Mouse (Mus musculus) forebrain, embryonic 15.5 days (tissue): ENCODE data around the gene Abhd12b. TPM values are rescaled to one million over a fixed set of nuclear protein-coding genes. Genes with fewer than 3 reads are reported as not detected.

Experiments
- ATAC-seq: fragments of 200-750 bp; cut with Nextera tagmentation; replicated peaks from 2 replicates; pipeline ENCODE4 v1.8.0; 2017; ENCODE audit warnings: mild to moderate bottlenecking, moderate TSS enrichment, moderate library complexity
- H3K27ac ChIP-seq: fragments of 300-500 bp; sonication (generic); replicated peaks from 2 replicates; pipeline ENCODE4 v1.5.1; 2015; ENCODE audit warnings: mild to moderate bottlenecking, inconsistent platforms
- H3K27me3 ChIP-seq: fragments of 300-500 bp; sonication (generic); 2 replicates; pipeline ENCODE4 v1.6.1; 2015; ENCODE audit warnings: inconsistent platforms
- H3K36me3 ChIP-seq: fragments of 300-500 bp; sonication (generic); 2 replicates; pipeline ENCODE4 v1.6.1; 2015; ENCODE audit warnings: mild to moderate bottlenecking, inconsistent platforms
- H3K4me1 ChIP-seq: fragments of 300-500 bp; sonication (generic); 2 replicates; pipeline ENCODE4 v1.6.1; 2015; ENCODE audit warnings: inconsistent platforms
- H3K4me2 ChIP-seq: fragments of 300-500 bp; sonication (generic); replicated peaks from 2 replicates; pipeline ENCODE4 v1.6.1; 2015; ENCODE audit warnings: mild to moderate bottlenecking, inconsistent platforms
- H3K4me3 ChIP-seq: fragments of 300-500 bp; sonication (generic); 2 replicates; pipeline ENCODE4 v1.5.1; 2015; ENCODE audit warnings: mild to moderate bottlenecking, inconsistent platforms
- H3K9ac ChIP-seq: fragments of 300-500 bp; sonication (generic); replicated peaks from 2 replicates; pipeline ENCODE4 v1.6.1; 2015; ENCODE audit warnings: mild to moderate bottlenecking, inconsistent platforms
- H3K9me3 ChIP-seq: fragments of 300-500 bp; sonication (generic); 2 replicates; pipeline ENCODE4 v1.6.1; 2016; ENCODE audit warnings: inconsistent platforms
- WGBS: fragments of 180-500 bp; shearing (Covaris S2); methylation state at CpG from one replicate; pipeline ENCODE4 v1.1.7; 2015; ENCODE audit warnings: mixed read lengths; 5-methylcytosine and 5-hydroxymethylcytosine counted together
- polyA plus RNA-seq: library from polyadenylated mRNA; unstranded; fragments of >200 nt; fragmentation: Nextera tagmentation; extraction: Ambion mirVana; gene quantifications from 2 replicates; pipeline ENCODE4 v1.2.1, GENCODE M21; 2015

Gene Abhd12b
- polyA plus RNA-seq, 1 experiment from 2014 or later, result not detected

GRCm38 (mm10) chr12:70117146-70117545 lies 36.8 kb upstream of the Abhd12b start:
- no peak overlapping the region for H3K4me2 ChIP-seq
- 85% methylated on average over 10 of the region's 10 CpGs for WGBS
- no peak for ATAC-seq
- H3K27me3 ChIP-seq, result no peaks in the 10 kb centered on the region
- no peak overlapping the region for H3K27ac ChIP-seq
- H3K9me3 ChIP-seq, result no peaks in the 10 kb centered on the region
- H3K36me3 ChIP-seq, result no peaks in the 10 kb centered on the region
- peaks cover 3% of the 10 kb centered on the region; the same call in 1 of the 2 replicates for H3K4me1 ChIP-seq
- no peak overlapping the region for H3K4me3 ChIP-seq
- no peak overlapping the region for H3K9ac ChIP-seq

- Histone ChIP-seq H3K4me3 (no peak overlapping the region), H3K27me3 (no peaks in the 10 kb centered on the region), H3K36me3 (no peaks in the 10 kb centered on the region), H3K9me3 (no peaks in the 10 kb centered on the region), H3K27ac (peak overlapping the region; percentile 65), H3K9ac (no peak overlapping the region), H3K4me2 (no peak overlapping the region), H3K4me1 (no peaks in the 10 kb centered on the region)
- WGBS, result 68% methylated on average over 10 of the region's 10 CpGs
- ATAC-seq, result peak; percentile 89
These were observed 35.1 kb upstream of the Abhd12b start for GRCm38 (mm10) chr12:70118721-70119345.

- peak; percentile 44; the same call in 1 of the 2 replicates for ATAC-seq
- Histone ChIP-seq H3K4me1 (no peaks in the 10 kb centered on the region), H3K4me2 (no peak overlapping the region), H3K27ac (peak overlapping the region; percentile 48), H3K9me3 (no peaks in the 10 kb centered on the region), H3K9ac (no peak overlapping the region), H3K4me3 (no peak overlapping the region), H3K27me3 (no peaks in the 10 kb centered on the region), H3K36me3 (no peaks in the 10 kb centered on the region)
- 57% methylated on average over 2 of the region's 2 CpGs for WGBS
These were observed 34.4 kb upstream of the Abhd12b start for GRCm38 (mm10) chr12:70119552-70119951.

- no peaks in the 10 kb centered on the region for H3K27me3 ChIP-seq
- H3K9me3 ChIP-seq, result no peaks in the 10 kb centered on the region
- H3K36me3 ChIP-seq, result no peaks in the 10 kb centered on the region
- H3K4me3 ChIP-seq, result no peak overlapping the region
- no peak overlapping the region for H3K4me2 ChIP-seq
- peaks cover 6% of the 10 kb centered on the region for H3K4me1 ChIP-seq
- whole genome bisulfite sequencing, result 91% methylated on average over 4 of the region's 4 CpGs
- H3K27ac ChIP-seq, result no peak overlapping the region
- ATAC-seq, result no peak
- no peak overlapping the region for H3K9ac ChIP-seq
These were observed 27.3 kb upstream of the Abhd12b start for GRCm38 (mm10) chr12:70126626-70127025.

DNA sequence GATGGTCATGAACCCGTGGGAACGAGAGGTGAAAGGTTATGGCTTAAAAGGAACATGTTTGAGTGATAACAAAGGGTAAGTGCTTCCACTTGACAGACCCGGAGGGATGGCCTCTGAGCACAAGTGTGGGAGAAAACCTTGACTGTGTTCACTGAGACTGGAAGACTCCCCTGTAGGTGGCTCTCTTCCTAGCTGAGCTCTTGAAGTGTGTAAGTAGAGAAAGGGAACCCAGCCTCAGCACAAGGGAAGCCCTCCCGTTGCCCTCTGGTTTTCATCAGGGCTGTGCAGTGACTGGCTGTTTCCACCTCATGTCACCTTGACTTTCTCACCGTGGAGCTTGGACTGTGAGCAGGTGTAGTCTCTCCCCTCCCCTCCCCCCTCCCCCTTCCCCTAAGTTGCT lies 24.8 kb upstream of the Abhd12b start:
- Histone ChIP-seq H3K36me3 (no peaks in the 10 kb centered on the region), H3K27ac (no peak overlapping the region), H3K9ac (no peak overlapping the region), H3K9me3 (no peaks in the 10 kb centered on the region), H3K4me1 (peaks cover 6% of the 10 kb centered on the region), H3K4me2 (no peak overlapping the region), H3K4me3 (no peak overlapping the region), H3K27me3 (no peaks in the 10 kb centered on the region)
- ATAC-seq, result no peak
- 56% methylated on average over 5 of the region's 5 CpGs for WGBS

GRCm38 (mm10) chr12:70131042-70131675 lies 22.8 kb upstream of the Abhd12b start:
- H3K4me2 ChIP-seq, result peak overlapping the region; percentile 41
- H3K27me3 ChIP-seq, result no peaks in the 10 kb centered on the region
- no peaks in the 10 kb centered on the region for H3K9me3 ChIP-seq
- ATAC-seq, result peak; percentile 58; the same call in 1 of the 2 replicates
- peaks cover 6% of the 10 kb centered on the region for H3K4me1 ChIP-seq
- peak overlapping the region; percentile 22; the same call in 1 of the 2 replicates for H3K9ac ChIP-seq
- 34% methylated on average over 20 of the region's 20 CpGs for WGBS
- peak overlapping the region; percentile 23 for H3K4me3 ChIP-seq
- no peaks in the 10 kb centered on the region for H3K36me3 ChIP-seq
- peak overlapping the region; percentile 86 for H3K27ac ChIP-seq

GRCm38 (mm10) chr12:70134627-70135235 lies 19.2 kb upstream of the Abhd12b start:
- Histone ChIP-seq H3K9me3 (no peaks in the 10 kb centered on the region), H3K27ac (no peak overlapping the region), H3K4me2 (no peak overlapping the region), H3K4me3 (no peak overlapping the region), H3K4me1 (peaks cover 8% of the 10 kb centered on the region), H3K36me3 (no peaks in the 10 kb centered on the region), H3K27me3 (no peaks in the 10 kb centered on the region), H3K9ac (no peak overlapping the region)
- ATAC-seq, result no peak
- WGBS, result 93% methylated on average over 20 of the region's 20 CpGs

DNA sequence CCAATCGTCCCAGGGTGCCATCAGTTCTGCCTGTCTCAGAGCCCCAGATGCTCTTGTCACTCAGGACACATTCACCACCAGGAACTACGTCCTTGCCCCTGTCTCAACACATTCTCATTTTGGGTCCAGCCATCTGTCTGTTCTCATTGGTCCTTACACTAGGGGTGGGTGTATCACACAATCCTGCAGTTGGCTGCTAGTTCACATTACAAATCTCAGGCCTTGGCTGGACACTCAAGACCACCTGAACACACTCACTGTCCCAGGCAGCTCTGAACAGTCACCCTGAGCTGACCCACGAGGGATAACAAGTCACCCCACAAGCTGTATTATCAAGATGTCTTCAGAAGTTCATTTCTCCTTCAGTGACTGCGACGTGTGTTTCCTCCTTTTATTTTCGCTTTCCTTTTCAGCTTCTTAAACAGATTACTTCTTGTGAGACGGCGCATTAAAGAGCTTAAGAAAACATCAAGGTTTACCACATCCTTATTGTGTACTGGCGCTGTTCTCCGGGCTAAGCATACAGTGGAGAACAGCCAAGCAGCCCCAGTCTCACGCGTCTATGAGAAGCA lies 17.7 kb upstream of the Abhd12b start:
- H3K36me3 ChIP-seq, result no peaks in the 10 kb centered on the region
- ATAC-seq, result no peak
- H3K4me1 ChIP-seq, result peaks cover 5% of the 10 kb centered on the region
- 55% methylated on average over 12 of the region's 12 CpGs for WGBS
- H3K4me2 ChIP-seq, result no peak overlapping the region
- no peaks in the 10 kb centered on the region for H3K9me3 ChIP-seq
- no peak overlapping the region for H3K4me3 ChIP-seq
- H3K27me3 ChIP-seq, result no peaks in the 10 kb centered on the region
- H3K27ac ChIP-seq, result no peak overlapping the region
- H3K9ac ChIP-seq, result no peak overlapping the region

DNA sequence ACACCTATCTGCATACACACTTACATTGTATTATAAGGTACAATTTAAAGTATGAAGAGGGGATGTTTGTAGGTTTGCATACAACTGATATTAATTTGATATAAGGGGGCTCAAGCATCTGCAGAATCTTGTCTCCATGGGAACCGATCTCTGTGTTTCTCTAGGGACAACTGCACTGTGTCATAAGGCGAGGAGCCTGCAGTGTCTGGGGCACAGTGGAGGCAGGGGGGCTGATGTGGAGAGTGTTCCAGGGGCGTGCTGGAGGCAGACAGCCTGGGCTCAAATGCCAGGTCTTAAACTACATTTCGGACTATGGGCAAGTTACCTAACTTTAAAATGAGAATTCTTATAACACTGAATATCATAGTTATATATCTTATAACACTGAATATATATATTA lies 16.8 kb upstream of the Abhd12b start:
- Histone ChIP-seq H3K9me3 (no peaks in the 10 kb centered on the region), H3K9ac (no peak overlapping the region), H3K27ac (no peak overlapping the region), H3K4me1 (peaks cover 3% of the 10 kb centered on the region; the same call in 1 of the 2 replicates), H3K27me3 (no peaks in the 10 kb centered on the region), H3K36me3 (no peaks in the 10 kb centered on the region), H3K4me2 (no peak overlapping the region), H3K4me3 (no peak overlapping the region)
- 72% methylated on average over 4 of the region's 4 CpGs for WGBS
- 0 out of 2 replicates have a peak, but pooled peaks have one; percentile 63 for ATAC-seq

GRCm38 (mm10) chr12:70137626-70138025 lies 16.3 kb upstream of the Abhd12b start:
- H3K4me2 ChIP-seq, result no peak overlapping the region
- WGBS, result 88% methylated on average over 9 of the region's 9 CpGs
- H3K27me3 ChIP-seq, result no peaks in the 10 kb centered on the region
- no peak overlapping the region for H3K4me3 ChIP-seq
- peaks cover 3% of the 10 kb centered on the region; the same call in 1 of the 2 replicates for H3K4me1 ChIP-seq
- no peaks in the 10 kb centered on the region for H3K36me3 ChIP-seq
- ATAC-seq, result no peak
- no peaks in the 10 kb centered on the region for H3K9me3 ChIP-seq
- H3K9ac ChIP-seq, result no peak overlapping the region
- H3K27ac ChIP-seq, result no peak overlapping the region

GRCm38 (mm10) chr12:70139871-70140270 lies 14.1 kb upstream of the Abhd12b start:
- 72% methylated on average over 4 of the region's 4 CpGs for WGBS
- no peak for ATAC-seq

DNA sequence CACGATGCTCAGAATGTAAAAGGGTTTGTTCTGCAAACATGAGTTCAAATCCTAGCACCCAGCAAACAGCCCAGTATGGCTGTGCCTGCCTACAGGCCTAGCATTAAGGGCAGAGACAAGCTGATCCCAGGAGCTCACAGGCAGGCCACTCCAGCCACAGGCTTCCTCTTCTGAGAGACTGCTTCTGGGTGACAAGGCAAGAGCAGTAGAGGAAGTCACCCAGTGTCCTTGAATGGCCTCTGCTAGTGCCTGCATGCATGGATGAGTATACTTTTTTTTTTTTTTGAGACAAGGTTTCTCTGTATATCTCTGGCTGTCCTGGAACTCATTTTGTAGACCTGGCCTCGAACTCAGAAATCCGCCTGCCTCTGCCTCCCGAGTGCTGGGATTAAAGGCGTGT lies 13.4 kb upstream of the Abhd12b start:
- Histone ChIP-seq H3K36me3 (no peaks in the 10 kb centered on the region), H3K27ac (no peak overlapping the region), H3K9me3 (no peaks in the 10 kb centered on the region), H3K9ac (no peak overlapping the region), H3K4me2 (no peak overlapping the region), H3K4me3 (no peak overlapping the region), H3K27me3 (no peaks in the 10 kb centered on the region), H3K4me1 (peaks cover 7% of the 10 kb centered on the region; the same call in 1 of the 2 replicates)
- WGBS, result 97% methylated on average over 5 of the region's 5 CpGs
- ATAC-seq, result no peak

More at GRCm38 (mm10) chr12:70139871-70140270, 14.1 kb upstream of the Abhd12b start:
- H3K9ac ChIP-seq, result no peak overlapping the region
- H3K27me3 ChIP-seq, result no peaks in the 10 kb centered on the region
- H3K4me3 ChIP-seq, result no peak overlapping the region
- H3K36me3 ChIP-seq, result no peaks in the 10 kb centered on the region
- H3K4me2 ChIP-seq, result no peak overlapping the region
- no peaks in the 10 kb centered on the region for H3K9me3 ChIP-seq
- H3K4me1 ChIP-seq, result peaks cover 5% of the 10 kb centered on the region; the same call in 1 of the 2 replicates
- no peak overlapping the region for H3K27ac ChIP-seq
